Mouse (Mus musculus) CH12.LX (cell line): ENCODE data around the gene Kctd14. TPM values are rescaled to one million over a fixed set of nuclear protein-coding genes. Genes with fewer than 3 reads are reported as not detected.
A peak's percentile ranks its signal among the peaks of the same experiment; 100 is the strongest.

Experiments
- DNase-seq: peaks from one replicate; pipeline ENCODE4 v3.0.0-alpha.2; 2013; ENCODE audit errors: extremely low read depth
- H3K27ac ChIP-seq: 2 replicates; pipeline ENCODE4 v1.5.1; 2012; ENCODE audit warnings: low read depth, mild to moderate bottlenecking, control low read depth, moderate library complexity; ENCODE audit not compliant: insufficient read depth
- H3K27me3 ChIP-seq: replicated peaks from 2 replicates; pipeline ENCODE3; 2012; ENCODE audit warnings: inconsistent platforms
- H3K36me3 ChIP-seq, 2 experiments: replicated peaks in 1 of 2; 2 replicates each; pipeline versions ENCODE3 to v1.6.1; 2012; ENCODE audit warnings: inconsistent platforms in 1 of 2, low read length in 1 of 2, mild to moderate bottlenecking in 1 of 2, mixed read lengths in 1 of 2, moderate library complexity in 1 of 2; ENCODE audit not compliant: control insufficient read depth in 1 of 2, insufficient read depth in 1 of 2
- H3K4me1 ChIP-seq, 2 experiments: 2 replicates each; pipeline ENCODE4 v1.6.1; 2012; ENCODE audit warnings: inconsistent platforms in 1 of 2, moderate library complexity in 1 of 2; ENCODE audit not compliant: insufficient read depth in 2 of 2, control insufficient read depth in 1 of 2
- H3K4me2 ChIP-seq: 2 replicates; pipeline ENCODE4 v1.6.1; 2012; ENCODE audit warnings: low read depth, mild to moderate bottlenecking, control low read depth; ENCODE audit not compliant: poor library complexity, insufficient read depth, severe bottlenecking
- H3K4me3 ChIP-seq, 3 experiments: fragments of 150-350 bp in 1 of 3; sonication (generic) in 1 of 3; replicated peaks in 1 of 3; 2 replicates each; pipeline versions ENCODE3 to v1.5.1; 2011 to 2012; ENCODE audit warnings: low read depth in 2 of 3, low read length in 2 of 3, mild to moderate bottlenecking in 2 of 3, moderate library complexity in 2 of 3, control low read depth in 1 of 3, improper control_type of control experiment in 1 of 3, inconsistent platforms in 1 of 3, mixed read lengths in 1 of 3; ENCODE audit not compliant: poor library complexity in 1 of 3
- H3K79me2 ChIP-seq: replicated peaks from 2 replicates; pipeline ENCODE4 v1.6.1; 2012; ENCODE audit warnings: mild to moderate bottlenecking, moderate library complexity; ENCODE audit not compliant: control insufficient read depth, poor library complexity, insufficient read depth, severe bottlenecking; ENCODE audit errors: extremely low read depth
- H3K9ac ChIP-seq: 2 replicates; pipeline ENCODE4 v1.6.1; 2012; ENCODE audit warnings: low read depth, mild to moderate bottlenecking, control low read depth, moderate library complexity; ENCODE audit not compliant: insufficient read depth
- H3K9me3 ChIP-seq: replicated peaks from 2 replicates; pipeline ENCODE3; 2012; ENCODE audit warnings: low read length, inconsistent platforms, mixed read lengths
- BHLHE40 ChIP-seq: IDR thresholded peaks from 2 replicates; pipeline ENCODE4 v1.6.1; 2011; ENCODE audit warnings: mild to moderate bottlenecking, low read depth, low read length, improper control_type of control experiment
- CTCF ChIP-seq, 2 experiments: IDR thresholded peaks in 1 of 2; conservative IDR thresholded peaks in 1 of 2; 2 replicates each; pipeline ENCODE4 v1.5.1; 2011 to 2012; ENCODE audit warnings: low read depth in 2 of 2, low read length in 2 of 2, improper control_type of control experiment in 1 of 2, inconsistent platforms in 1 of 2, mild to moderate bottlenecking in 1 of 2, moderate library complexity in 1 of 2
- E2F4 ChIP-seq: IDR thresholded peaks from 2 replicates; pipeline ENCODE4 v1.6.1; 2011; ENCODE audit warnings: low read depth, low read length, improper control_type of control experiment; ENCODE audit not compliant: insufficient replicate concordance
- EP300 ChIP-seq: IDR thresholded peaks from 2 replicates; pipeline ENCODE4 v1.6.1; 2011; ENCODE audit warnings: low read length, improper control_type of control experiment
- ETS1 ChIP-seq: conservative IDR thresholded peaks from 2 replicates; pipeline ENCODE4 v1.6.1; 2012; ENCODE audit warnings: low read depth, mild to moderate bottlenecking, inconsistent platforms, low read length, improper control_type of control experiment, moderate library complexity
- GABPA ChIP-seq: IDR thresholded peaks from 2 replicates; pipeline ENCODE4 v1.6.1; 2012; ENCODE audit warnings: low read depth, low read length, improper control_type of control experiment, inconsistent platforms; ENCODE audit not compliant: insufficient replicate concordance
- IRF4 ChIP-seq: IDR thresholded peaks from 2 replicates; pipeline ENCODE4 v1.6.1; 2014; ENCODE audit warnings: low read depth, mild to moderate bottlenecking, inconsistent platforms, low read length, improper control_type of control experiment
- JUN ChIP-seq: IDR thresholded peaks from 2 replicates; pipeline ENCODE4 v1.6.1; 2011; ENCODE audit warnings: low read depth, mild to moderate bottlenecking, low read length, improper control_type of control experiment, moderate library complexity; ENCODE audit not compliant: insufficient read depth
- JUND ChIP-seq: conservative IDR thresholded peaks from 2 replicates; pipeline ENCODE4 v1.6.1; 2011; ENCODE audit warnings: low read depth, low read length, improper control_type of control experiment
- KAT2A ChIP-seq: IDR thresholded peaks from 2 replicates; pipeline ENCODE4 v1.6.1; 2012; ENCODE audit warnings: low read length, improper control_type of control experiment, inconsistent platforms; ENCODE audit not compliant: insufficient replicate concordance
- MAFK ChIP-seq: IDR thresholded peaks from 2 replicates; pipeline ENCODE4 v1.6.1; 2011; ENCODE audit warnings: low read length, improper control_type of control experiment; ENCODE audit not compliant: insufficient replicate concordance
- MAX ChIP-seq: IDR thresholded peaks from 2 replicates; pipeline ENCODE4 v1.6.1; 2011; ENCODE audit warnings: low read length, improper control_type of control experiment
- MAZ ChIP-seq: IDR thresholded peaks from 2 replicates; pipeline ENCODE4 v1.6.1; 2012; ENCODE audit warnings: low read depth, mild to moderate bottlenecking, inconsistent platforms, low read length, improper control_type of control experiment, moderate library complexity
- MXI1 ChIP-seq: IDR thresholded peaks from 2 replicates; pipeline ENCODE4 v1.6.1; 2011; ENCODE audit warnings: mild to moderate bottlenecking, low read depth, low read length, improper control_type of control experiment
- NRF1 ChIP-seq: IDR thresholded peaks from 2 replicates; pipeline ENCODE4 v1.6.1; 2014; ENCODE audit warnings: low read depth, mild to moderate bottlenecking, inconsistent platforms, low read length, improper control_type of control experiment, moderate library complexity
- POLR2A ChIP-seq: IDR thresholded peaks from 2 replicates; pipeline ENCODE4 v1.6.1; 2011; ENCODE audit warnings: low read depth, mild to moderate bottlenecking, improper control_type of control experiment, low read length
- POLR2AphosphoS2 ChIP-seq: IDR thresholded peaks from 2 replicates; pipeline ENCODE4 v1.6.1; 2011; ENCODE audit warnings: low read depth, low read length, improper control_type of control experiment
- RAD21 ChIP-seq: IDR thresholded peaks from 2 replicates; pipeline ENCODE4 v1.6.1; 2011; ENCODE audit warnings: low read depth, mild to moderate bottlenecking, low read length, improper control_type of control experiment, moderate library complexity
- RCOR1 ChIP-seq: conservative IDR thresholded peaks from 2 replicates; pipeline ENCODE4 v1.6.1; 2012; ENCODE audit warnings: low read depth, mild to moderate bottlenecking, inconsistent platforms, low read length, improper control_type of control experiment
- SIN3A ChIP-seq: IDR thresholded peaks from 2 replicates; pipeline ENCODE4 v1.6.1; 2012; ENCODE audit warnings: low read length, improper control_type of control experiment, inconsistent platforms
- SMC3 ChIP-seq: IDR thresholded peaks from 2 replicates; pipeline ENCODE4 v1.6.1; 2011; ENCODE audit warnings: low read depth, low read length, improper control_type of control experiment
- TBP ChIP-seq: conservative IDR thresholded peaks from 2 replicates; pipeline ENCODE4 v1.6.1; 2011; ENCODE audit warnings: low read depth, low read length, improper control_type of control experiment
- TCF12 ChIP-seq: IDR thresholded peaks from 2 replicates; pipeline ENCODE4 v1.6.1; 2014; ENCODE audit warnings: low read depth, mild to moderate bottlenecking, inconsistent platforms, low read length, improper control_type of control experiment
- UBTF ChIP-seq: IDR thresholded peaks from 2 replicates; pipeline ENCODE4 v1.6.1; 2012; ENCODE audit warnings: low read depth, mild to moderate bottlenecking, inconsistent platforms, low read length, improper control_type of control experiment, moderate library complexity
- USF2 ChIP-seq: conservative IDR thresholded peaks from 2 replicates; pipeline ENCODE4 v1.6.1; 2011; ENCODE audit warnings: low read depth, low read length, improper control_type of control experiment
- ZKSCAN1 ChIP-seq: IDR thresholded peaks from 2 replicates; pipeline ENCODE4 v1.6.1; 2012; ENCODE audit warnings: low read depth, inconsistent platforms, low read length, improper control_type of control experiment, borderline replicate concordance
- ZMIZ1 ChIP-seq: IDR thresholded peaks from 2 replicates; pipeline ENCODE4 v1.6.1; 2012; ENCODE audit warnings: low read depth, mild to moderate bottlenecking, inconsistent platforms, low read length, improper control_type of control experiment
- ZNF384 ChIP-seq: IDR thresholded peaks from 2 replicates; pipeline ENCODE4 v1.6.1; 2012; ENCODE audit warnings: low read depth, low read length, improper control_type of control experiment, inconsistent platforms
- dilution Hi-C: fragments of 300-500 bp; cut with MboI; formaldehyde crosslinking; loops from 2 replicates; pipeline ENCODE4 v1.14.3; 2020; ENCODE audit warnings: low sequenced_read_pairs; ENCODE audit not compliant: extremely low pct_unique_long_range_greater_than_20kb, extremely low pct_ligation_motif_present
- in situ Hi-C: fragments of 300-500 bp; cut with MboI; formaldehyde crosslinking; loops from 3 replicates; pipeline ENCODE4 v1.14.3; 2019; ENCODE audit warnings: low sequenced_read_pairs, low pct_ligation_motif_present, low pct_unique_long_range_greater_than_20kb, mixed read lengths
- polyA plus RNA-seq: library from polyadenylated mRNA; unstranded; fragments of >175 nt; gene quantifications from 2 replicates; pipeline ENCODE4 v1.2.1, GENCODE M21; 2012; ENCODE audit warnings: low read depth; ENCODE audit not compliant: insufficient read length
- total RNA-seq, 2 experiments: library from RNA; depleted of rRNA; stranded (reverse); fragments of 300-350 nt in 1 of 2; fragments of >200 nt in 1 of 2; gene quantifications; 2 replicates each; pipeline ENCODE4 v1.2.3; 2012 to 2014

Gene Kctd14
- total and polyA plus RNA-seq, 3 experiments = 0.17 to 0.38 TPM; not detected in 1

DNA sequence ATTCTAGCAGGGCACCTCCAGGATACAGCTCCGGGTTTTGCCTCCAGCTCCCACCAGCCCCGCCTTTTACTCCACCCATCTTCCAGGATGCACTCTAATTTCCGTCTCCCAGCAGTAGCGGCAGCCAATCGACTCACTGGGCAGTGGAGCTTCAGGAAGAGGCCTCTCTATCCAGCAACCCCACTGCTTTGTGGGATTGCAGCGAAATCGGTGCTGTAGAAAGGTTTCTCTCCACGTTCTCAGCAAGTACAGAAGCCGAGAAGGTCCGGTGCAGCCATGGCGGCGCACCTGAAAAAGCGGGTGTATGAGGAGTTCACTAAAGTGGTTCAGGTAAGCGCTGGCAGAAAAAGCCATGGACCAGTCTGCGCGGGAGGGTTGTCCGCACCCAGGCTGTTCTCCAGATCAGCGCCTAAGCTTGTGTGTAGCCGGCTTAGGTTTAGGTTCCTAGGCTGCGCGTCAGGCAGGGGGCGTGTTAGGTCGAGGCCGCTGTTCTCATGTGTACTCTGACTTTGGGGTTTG, 29.8 kb downstream of the Kctd14 start, which contains the start of gene Ints4 (continued):
- no peak for TF ChIP-seq ZKSCAN1
- no peak for TF ChIP-seq RCOR1
- TF ChIP-seq MAZ = peak; percentile 63; the same call in 1 of the 2 replicates
- TF ChIP-seq CTCF (conservative IDR thresholded peaks at IDR 0.05 in 1 of 2, IDR thresholded peaks at IDR 0.05 in 1 of 2; ENCODE audit: low read depth in 2 of 2, low read length in 2 of 2) = peak in 1 of 2 experiments; percentile 23; a peak in 2 of 4 replicates
- TF ChIP-seq UBTF = 0 out of 2 replicates have a peak, but pooled peaks have one; percentile 57
- peak; percentile 76; the same call in 1 of the 2 replicates for TF ChIP-seq MAX
- TF ChIP-seq EP300 = no peak
- TF ChIP-seq KAT2A = peak; percentile 89; the same call in 1 of the 2 replicates
- TF ChIP-seq E2F4 = no peak
- TF ChIP-seq MXI1 = peak; percentile 93
- TF ChIP-seq MAFK = no peak
- no peak for TF ChIP-seq JUN
- TF ChIP-seq RAD21 = no peak
- TF ChIP-seq IRF4 = no peak; the same call in none of the 2 replicates
- peak; percentile 99 for TF ChIP-seq SIN3A
- peak; percentile 69; the same call in 1 of the 2 replicates for TF ChIP-seq GABPA
- no peak for TF ChIP-seq NRF1
- TF ChIP-seq BHLHE40 = no peak
- TF ChIP-seq, all 38 proteins: peak for 16

DNA sequence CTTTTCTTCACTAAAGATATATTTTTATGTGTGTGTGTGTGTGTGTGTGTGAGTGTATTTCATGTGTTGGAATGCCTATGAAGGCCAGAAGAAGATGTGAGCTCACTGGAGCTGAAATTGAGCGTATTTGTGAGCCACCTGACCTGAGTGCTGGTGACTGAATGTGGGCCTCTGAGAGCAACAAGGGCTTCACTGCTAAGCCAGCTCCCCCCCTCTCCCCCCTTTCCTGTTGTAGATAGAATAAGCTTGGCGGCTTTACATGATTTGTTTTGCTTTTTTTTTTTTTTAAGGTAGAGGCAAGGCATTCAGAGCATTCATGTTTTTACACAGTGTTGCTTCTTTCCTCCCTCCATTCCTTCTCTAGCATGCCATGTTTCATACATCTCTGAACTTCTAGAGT, 32.3 kb downstream of the Kctd14 start:
- no peak overlapping the region for H3K27ac ChIP-seq
- no peaks in the 10 kb centered on the region for H3K9me3 ChIP-seq
- no peak for DNase-seq
- peaks cover 30% of the 10 kb centered on the region for H3K79me2 ChIP-seq
- in situ Hi-C loops (no loop called here), dilution Hi-C loops (no loop called here)
- no peak for TF ChIP-seq TCF12
- no peak for TF ChIP-seq POLR2AphosphoS2
- no peak for TF ChIP-seq KAT2A
- no peak for TF ChIP-seq POLR2A
- no peak for TF ChIP-seq MAX
- no peak for TF ChIP-seq ZNF384
- no peak for TF ChIP-seq ETS1
- TF ChIP-seq SMC3 = no peak
- no peak for TF ChIP-seq MXI1
- TF ChIP-seq USF2 = no peak
- no peak for TF ChIP-seq SIN3A
- TF ChIP-seq JUND = no peak
- no peak for TF ChIP-seq JUN
- TF ChIP-seq BHLHE40 = no peak
- TF ChIP-seq ZKSCAN1 = no peak
- TF ChIP-seq TBP = no peak
- TF ChIP-seq ZMIZ1 = no peak
- no peak for TF ChIP-seq UBTF
- peaks cover 7 to 47% of the 10 kb centered on the region in 2 experiments; a peak in 3 of 4 replicates for H3K4me1 ChIP-seq
- no peak overlapping the region for H3K4me3 ChIP-seq
- H3K27me3 ChIP-seq = no peaks in the 10 kb centered on the region
- no peak overlapping the region; the same call in 1 of the 2 replicates for H3K4me2 ChIP-seq
- H3K36me3 ChIP-seq = peaks cover 25 to 46% of the 10 kb centered on the region in 2 experiments
- no peak overlapping the region for H3K9ac ChIP-seq
